Mouse (Mus musculus) gastrocnemius, postnatal 10 days (tissue): ENCODE measurements around the gene Zfp664. TPM values are rescaled to one million over a fixed set of nuclear protein-coding genes. Genes with fewer than 3 reads are reported as not detected.

Experiments used
- DNase-seq: peaks from one replicate; pipeline ENCODE4 v3.0.0; 2021; ENCODE audit warnings: mixed read lengths
- total RNA-seq, 2 experiments: library from RNA; stranded (reverse); gene quantifications; 2 replicates each; pipeline ENCODE4 v1.2.3; 2021

Gene Zfp664
- total RNA-seq, 2 experiments from 2014 or later = 24.7 to 26.4 TPM

DNA sequence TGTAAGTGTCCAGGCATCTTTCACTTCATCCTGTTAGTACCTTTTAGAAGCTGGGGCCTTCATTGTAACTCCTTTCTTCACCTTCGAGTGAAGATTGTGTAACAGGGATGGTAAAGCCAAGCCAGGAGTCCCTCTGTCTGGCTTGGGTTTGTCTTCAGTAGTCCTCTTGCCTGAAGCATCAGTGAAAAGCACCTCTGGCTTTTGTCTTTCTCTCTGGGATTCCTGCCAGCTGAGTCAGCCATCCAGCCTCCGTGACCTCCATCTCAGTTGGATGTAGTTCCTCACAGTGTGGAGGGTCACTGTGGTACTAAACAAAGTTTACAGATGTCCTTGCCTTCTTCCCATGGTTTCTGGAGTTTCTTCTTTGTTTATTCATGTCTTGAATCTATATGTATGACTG, 9.5 kb downstream of the Zfp664 start:
- DNase-seq = no peak

- no peak for DNase-seq
Observed at GRCm38 (mm10) chr5:124873096-124873495, 10.6 kb downstream of the Zfp664 start.

GRCm38 (mm10) chr5:124873890-124874601, 11.6 kb downstream of the Zfp664 start:
- DNase-seq = no peak

DNA sequence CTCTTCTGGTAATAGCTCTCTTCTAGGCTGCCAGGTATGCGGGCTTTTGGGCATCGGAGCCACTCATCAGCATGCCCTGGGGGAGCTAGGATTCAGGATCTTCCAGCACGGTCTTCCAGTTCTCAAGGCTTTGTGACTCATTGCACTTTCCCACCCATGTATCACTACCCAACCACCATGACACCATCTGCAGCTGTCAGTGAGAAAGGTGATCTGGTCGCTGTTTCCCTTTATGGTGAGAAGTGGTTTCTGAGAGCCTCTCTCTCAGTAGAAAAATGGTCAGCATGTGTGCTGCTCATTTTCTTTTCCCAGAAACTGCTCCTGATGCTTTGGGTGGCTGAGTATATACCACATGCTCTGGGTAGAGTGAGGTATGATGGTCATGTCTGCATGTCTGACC, 16.8 kb downstream of the Zfp664 start:
- no peak for DNase-seq

GRCm38 (mm10) chr5:124879801-124880200, 17.3 kb downstream of the Zfp664 start:
- DNase-seq = no peak

DNA sequence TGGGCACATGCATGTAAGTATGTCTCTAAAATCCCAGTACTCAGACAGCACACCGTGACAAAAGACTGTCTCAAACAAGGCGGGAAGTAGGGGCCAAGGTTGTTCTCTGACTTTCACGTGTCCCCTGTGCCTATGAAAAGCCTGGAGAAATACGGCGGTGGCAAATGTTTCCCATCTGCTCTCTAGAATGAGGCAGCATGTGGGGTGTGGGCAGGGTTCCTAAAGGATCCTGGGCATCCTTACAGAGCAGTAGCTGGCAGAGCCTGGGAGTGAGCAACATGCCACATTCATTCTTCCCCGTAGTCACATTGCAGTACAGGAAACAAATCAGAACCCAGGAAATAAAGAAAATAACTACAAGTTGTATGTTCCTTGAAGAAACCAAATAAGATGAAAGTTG, 21.4 kb downstream of the Zfp664 start:
- DNase-seq = no peak

- DNase-seq = no peak
Observed at GRCm38 (mm10) chr5:124888661-124889060, 26.2 kb downstream of the Zfp664 start.

- DNase-seq = peak; percentile 45
Observed at GRCm38 (mm10) chr5:124891921-124892370, 29.5 kb downstream of the Zfp664 start.

- DNase-seq = no peak
Observed at GRCm38 (mm10) chr5:124896135-124896534, 33.6 kb downstream of the Zfp664 start.

DNA sequence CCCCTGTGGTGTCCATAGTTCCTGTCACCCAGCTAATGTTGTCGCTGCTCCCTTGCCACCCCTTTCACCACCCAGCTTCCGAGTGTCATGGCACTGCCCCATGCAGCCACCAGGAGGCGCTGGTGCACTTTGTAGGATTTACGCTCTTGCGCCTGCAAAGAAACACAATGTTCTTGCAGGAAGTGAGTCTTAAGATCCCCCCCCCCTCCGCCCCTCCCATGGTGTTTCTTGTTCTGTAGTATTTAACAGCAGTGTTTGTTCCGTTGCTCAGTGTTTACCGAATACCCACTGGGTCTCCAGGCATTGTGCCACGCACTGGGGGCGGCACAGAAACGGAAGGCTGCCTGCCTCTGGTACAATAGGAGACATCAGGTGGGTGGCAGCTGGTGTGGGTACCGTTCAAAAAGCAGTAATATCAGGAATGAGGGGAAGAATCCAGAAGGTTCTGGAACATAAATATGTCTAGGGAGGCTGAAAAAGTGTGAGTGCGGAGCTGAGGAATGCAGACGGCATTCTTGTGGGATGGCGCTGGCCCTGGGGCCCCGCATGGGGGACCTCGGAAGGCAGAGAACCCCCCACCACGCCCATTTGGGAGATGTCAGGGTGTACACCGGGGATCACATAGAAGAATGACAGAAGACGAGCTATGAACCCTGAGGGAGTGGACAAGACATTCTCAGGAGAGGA, 37.6 kb downstream of the Zfp664 start:
- peak; percentile 91 for DNase-seq

DNA sequence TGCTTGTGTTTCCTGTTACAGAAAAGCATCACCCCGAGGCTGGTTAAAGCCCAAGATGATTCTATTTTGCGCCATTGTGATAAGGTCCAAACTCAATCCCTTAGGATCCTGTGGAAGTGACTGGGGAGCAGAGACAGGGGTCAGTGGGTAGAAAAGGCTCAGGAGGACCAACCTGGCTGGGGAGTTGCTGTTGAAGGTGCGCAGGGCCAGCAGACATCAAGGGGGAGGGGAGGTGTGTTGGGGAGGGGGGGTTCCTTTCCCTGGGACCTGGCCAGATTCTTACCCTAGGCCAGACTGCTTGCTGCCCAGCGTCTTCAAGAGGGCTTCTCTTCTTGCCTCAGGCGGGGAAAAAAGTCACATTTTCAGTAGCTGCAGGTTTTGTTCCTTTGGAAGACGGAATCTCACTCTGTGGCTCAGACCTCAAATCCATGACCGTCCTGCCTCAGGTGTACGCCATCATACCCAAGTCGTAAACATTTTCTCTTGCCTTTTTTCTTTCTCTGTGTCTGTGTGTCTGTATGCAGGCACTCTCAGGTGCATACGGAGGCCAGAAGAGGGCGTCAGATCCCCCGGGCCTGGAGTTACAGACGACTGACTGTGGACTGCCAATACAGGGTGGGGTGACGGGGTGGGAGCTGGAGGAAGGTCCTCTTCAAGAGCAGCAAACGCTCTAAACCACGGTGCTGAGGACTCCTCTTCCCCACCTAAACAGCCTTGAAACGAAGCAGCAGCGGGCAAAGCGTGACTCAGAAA, 38.4 kb downstream of the Zfp664 start:
- DNase-seq = no peak

DNA sequence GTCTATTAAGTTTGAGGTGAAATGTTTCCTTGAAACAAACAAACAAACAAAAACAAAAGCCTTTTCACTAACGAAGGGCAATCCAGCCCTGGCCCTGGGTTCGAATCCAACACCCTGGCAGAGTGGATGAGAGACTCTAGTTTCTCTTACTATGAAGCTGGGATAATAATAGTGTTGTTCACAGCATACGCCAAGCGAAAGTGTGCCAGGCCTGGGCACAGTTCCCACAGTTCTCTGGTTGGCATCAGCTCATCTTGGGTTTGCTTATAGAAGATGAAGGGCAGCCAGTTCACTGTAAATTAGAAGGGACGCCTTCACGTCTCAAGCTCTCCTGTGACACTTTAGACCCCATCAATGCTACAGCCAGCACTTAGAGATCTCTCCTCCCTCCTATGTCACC, 39.2 kb downstream of the Zfp664 start:
- DNase-seq = no peak

- DNase-seq = no peak
Observed at GRCm38 (mm10) chr5:124902195-124902594, 39.7 kb downstream of the Zfp664 start.

GRCm38 (mm10) chr5:124903852-124904251, 41.4 kb downstream of the Zfp664 start:
- no peak for DNase-seq

GRCm38 (mm10) chr5:124906890-124907289, 44.4 kb downstream of the Zfp664 start:
- no peak for DNase-seq

- peak; percentile 84 for DNase-seq
Observed at GRCm38 (mm10) chr5:124908860-124909259, 46.4 kb downstream of the Zfp664 start.

DNA sequence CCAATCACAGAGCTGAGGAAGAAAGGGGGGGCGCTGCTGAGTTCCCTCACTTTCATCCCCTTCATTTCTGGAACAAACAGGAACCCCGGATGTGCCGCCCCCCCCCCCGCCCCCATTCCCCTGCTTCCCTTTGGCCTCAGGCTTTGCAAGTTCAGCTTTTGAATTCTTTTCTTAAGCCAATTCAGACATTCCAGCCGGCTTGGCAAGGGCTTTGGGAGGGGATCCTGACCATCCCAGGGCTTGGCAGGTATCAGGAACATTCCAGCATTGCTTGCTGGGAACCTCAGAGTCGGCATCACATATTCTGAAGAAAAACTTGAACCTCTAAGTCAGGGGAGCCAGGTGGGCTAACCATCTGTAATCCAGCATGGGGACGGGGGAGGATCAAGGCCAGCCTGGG, 49.8 kb downstream of the Zfp664 start:
- no peak for DNase-seq

- DNase-seq = no peak
Observed at GRCm38 (mm10) chr5:124912946-124913933, 50.7 kb downstream of the Zfp664 start.

- no peak for DNase-seq
Observed at GRCm38 (mm10) chr5:124919798-124920197, 57.3 kb downstream of the Zfp664 start.

DNA sequence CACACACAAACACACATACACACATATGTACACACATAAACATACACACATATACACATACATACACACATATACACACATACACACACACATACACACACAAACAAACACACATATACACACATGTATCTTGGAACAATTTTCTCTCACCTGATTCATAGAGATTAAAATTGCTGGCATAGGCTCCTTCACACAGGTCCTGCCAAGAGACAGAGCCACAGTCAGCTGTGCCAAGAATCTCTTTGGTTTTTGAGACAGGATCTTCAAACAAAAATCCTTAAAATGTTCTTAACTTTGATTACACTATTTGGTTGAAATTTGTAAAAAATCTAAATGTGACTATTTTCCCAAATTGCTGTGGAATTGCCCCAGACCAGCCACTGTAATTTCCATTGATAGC, 58.9 kb downstream of the Zfp664 start:
- DNase-seq = no peak
